Mouse (Mus musculus) megakaryocyte, embryonic 14.5 days (primary cell): ENCODE measurements around the gene Atp11b.

Source experiments
- FLI1 ChIP-seq: IDR thresholded peaks from 2 replicates; pipeline ENCODE4 v1.6.1; 2012; ENCODE audit warnings: low read length, inconsistent platforms, mixed read lengths
- GATA1 ChIP-seq: IDR thresholded peaks from 3 replicates; pipeline ENCODE4 v1.6.1; 2012; ENCODE audit warnings: mixed read lengths, low read length, inconsistent platforms, borderline replicate concordance

- TF ChIP-seq FLI1 (no peak), GATA1 (no peak)
Measured at GRCm38 (mm10) chr3:35889531-35889930, 135.6 kb downstream of the Atp11b start.
